Mouse (Mus musculus) midbrain, postnatal 0 days (tissue): ENCODE data around the gene Blm. TPM values are rescaled to one million over a fixed set of nuclear protein-coding genes. Genes with fewer than 3 reads are reported as not detected.

ENCODE experiments used
- ATAC-seq: fragments of 200-750 bp; cut with Nextera tagmentation; 2 replicates; pipeline ENCODE4 v1.8.0; 2017; ENCODE audit warnings: moderate number of reproducible peaks, mild to moderate bottlenecking, moderate TSS enrichment, moderate library complexity; ENCODE audit not compliant: low FRiP score
- DNase-seq: peaks from one replicate; pipeline ENCODE4 v3.0.0-alpha.2; 2015; ENCODE audit warnings: low spot score
- H3K27ac ChIP-seq: fragments of 300-500 bp; sonication (generic); 2 replicates; pipeline ENCODE4 v1.5.1; 2014; ENCODE audit warnings: low read depth, mild to moderate bottlenecking, low read length, mixed read lengths
- H3K27me3 ChIP-seq: fragments of 300-500 bp; sonication (generic); 2 replicates; pipeline ENCODE4 v1.6.1; 2014; ENCODE audit warnings: low read length, control low read depth, mixed read lengths; ENCODE audit not compliant: insufficient read depth
- H3K36me3 ChIP-seq: fragments of 300-500 bp; sonication (generic); 2 replicates; pipeline ENCODE4 v1.6.1; 2014; ENCODE audit warnings: low read length, control low read depth, mixed read lengths; ENCODE audit not compliant: insufficient read depth
- H3K4me1 ChIP-seq: fragments of 300-500 bp; sonication (generic); 2 replicates; pipeline ENCODE4 v1.6.1; 2014; ENCODE audit warnings: mild to moderate bottlenecking, control low read depth, antibody characterized with exemption, low read length, mixed read lengths; ENCODE audit not compliant: insufficient read depth
- H3K4me2 ChIP-seq: fragments of 300-500 bp; sonication (generic); 2 replicates; pipeline ENCODE4 v1.6.1; 2014; ENCODE audit warnings: low read depth, mild to moderate bottlenecking, low read length, mixed read lengths; ENCODE audit not compliant: poor library complexity, severe bottlenecking
- H3K4me3 ChIP-seq: fragments of 300-500 bp; sonication (generic); 2 replicates; pipeline ENCODE4 v1.5.1; 2014; ENCODE audit warnings: low read depth, mild to moderate bottlenecking, low read length, moderate library complexity
- H3K9ac ChIP-seq: fragments of 300-500 bp; sonication (generic); replicated peaks from 2 replicates; pipeline ENCODE4 v1.6.1; 2014; ENCODE audit warnings: mild to moderate bottlenecking, low read length, moderate library complexity, mixed read lengths; ENCODE audit not compliant: poor library complexity, severe bottlenecking
- H3K9me3 ChIP-seq: fragments of 300-500 bp; sonication (generic); 2 replicates; pipeline ENCODE4 v1.6.1; 2016; ENCODE audit warnings: low read length, control low read depth
- CTCF ChIP-seq: IDR thresholded peaks from 2 replicates; pipeline ENCODE4 v1.5.1; 2016; ENCODE audit warnings: antibody characterized with exemption, mild to moderate bottlenecking
- WGBS: fragments of 180-500 bp; shearing (Covaris S2); extraction: QIAGEN DNeasy Blood & Tissue Kit; methylation state at CpG from one replicate; pipeline ENCODE4 v1.1.7; 2014; 5-methylcytosine and 5-hydroxymethylcytosine counted together
- polyA plus RNA-seq: library from polyadenylated mRNA; unstranded; fragments of >200 nt; fragmentation: Nextera tagmentation; extraction: Ambion mirVana; gene quantifications from 2 replicates; pipeline ENCODE4 v1.2.1, GENCODE M21; 2015
- total RNA-seq: library from RNA; depleted of rRNA; stranded (reverse); fragments of >200 nt; gene quantifications from 2 replicates; pipeline ENCODE4 v1.2.3, GENCODE M21; 2014

Blm gene
- total and polyA plus RNA-seq, 2 experiments from 2014 or later, result 5.0 to 8.4 TPM

DNA sequence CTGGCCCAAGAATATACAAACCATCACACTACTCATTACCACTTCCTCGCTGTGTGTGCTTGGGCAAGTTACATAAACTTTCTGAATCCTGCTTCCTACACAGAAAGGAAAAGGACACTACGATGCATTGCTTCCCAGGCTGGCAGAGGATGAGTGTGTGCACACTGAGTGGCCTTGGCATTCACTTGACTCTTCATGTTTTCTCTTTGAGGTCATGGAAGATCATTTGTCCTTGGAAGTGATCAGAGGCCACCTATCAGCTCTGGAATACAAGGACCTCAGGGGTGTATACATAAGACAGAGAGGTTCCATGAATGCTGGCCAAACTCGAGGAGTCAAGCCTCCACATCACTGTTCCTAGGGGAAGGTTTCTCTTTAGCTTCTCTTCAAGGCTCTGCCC is 81.8 kb downstream of the Blm start:
- H3K9me3 ChIP-seq, result no peaks in the 10 kb centered on the region
- no peak overlapping the region for H3K27ac ChIP-seq
- peaks cover 4% of the 10 kb centered on the region for H3K36me3 ChIP-seq
- DNase-seq (no peak), ATAC-seq (no peak)
- no peak overlapping the region for H3K4me2 ChIP-seq
- H3K9ac ChIP-seq, result no peak overlapping the region
- no peak for TF ChIP-seq CTCF
- WGBS, result 86% methylated on average over 3 of the region's 3 CpGs
- H3K27me3 ChIP-seq, result no peaks in the 10 kb centered on the region
- no peak overlapping the region for H3K4me3 ChIP-seq
- H3K4me1 ChIP-seq, result no peaks in the 10 kb centered on the region

DNA sequence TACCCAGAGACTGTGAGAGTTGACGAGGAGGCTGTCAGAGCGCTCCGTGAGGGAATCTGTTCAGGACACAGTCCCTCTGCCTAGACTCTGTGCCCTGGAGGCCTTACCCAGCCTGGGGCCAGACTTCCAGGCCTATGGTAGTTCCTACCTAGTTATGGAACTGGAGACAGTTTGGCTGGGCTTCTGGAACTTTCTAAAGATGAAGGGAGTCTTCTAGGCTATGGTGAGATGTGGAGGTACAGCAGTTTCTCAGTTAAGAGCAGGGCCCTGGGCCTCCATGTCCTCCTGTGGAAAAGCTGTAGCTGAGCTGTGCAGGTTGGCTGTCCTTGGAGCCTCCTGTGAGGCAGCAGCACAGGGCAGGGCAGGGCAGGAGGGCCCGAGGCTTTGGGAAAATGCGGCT is 82.7 kb downstream of the Blm start:
- H3K4me3 ChIP-seq, result no peak overlapping the region
- H3K27me3 ChIP-seq, result no peaks in the 10 kb centered on the region
- no peaks in the 10 kb centered on the region for H3K9me3 ChIP-seq
- DNase-seq (no peak), ATAC-seq (no peak)
- WGBS, result 85% methylated on average over 5 of the region's 5 CpGs
- no peak overlapping the region for H3K27ac ChIP-seq
- no peak overlapping the region for H3K9ac ChIP-seq
- no peak overlapping the region for H3K4me2 ChIP-seq
- TF ChIP-seq CTCF, result no peak
- peaks cover 4% of the 10 kb centered on the region for H3K36me3 ChIP-seq
- no peaks in the 10 kb centered on the region for H3K4me1 ChIP-seq

DNA sequence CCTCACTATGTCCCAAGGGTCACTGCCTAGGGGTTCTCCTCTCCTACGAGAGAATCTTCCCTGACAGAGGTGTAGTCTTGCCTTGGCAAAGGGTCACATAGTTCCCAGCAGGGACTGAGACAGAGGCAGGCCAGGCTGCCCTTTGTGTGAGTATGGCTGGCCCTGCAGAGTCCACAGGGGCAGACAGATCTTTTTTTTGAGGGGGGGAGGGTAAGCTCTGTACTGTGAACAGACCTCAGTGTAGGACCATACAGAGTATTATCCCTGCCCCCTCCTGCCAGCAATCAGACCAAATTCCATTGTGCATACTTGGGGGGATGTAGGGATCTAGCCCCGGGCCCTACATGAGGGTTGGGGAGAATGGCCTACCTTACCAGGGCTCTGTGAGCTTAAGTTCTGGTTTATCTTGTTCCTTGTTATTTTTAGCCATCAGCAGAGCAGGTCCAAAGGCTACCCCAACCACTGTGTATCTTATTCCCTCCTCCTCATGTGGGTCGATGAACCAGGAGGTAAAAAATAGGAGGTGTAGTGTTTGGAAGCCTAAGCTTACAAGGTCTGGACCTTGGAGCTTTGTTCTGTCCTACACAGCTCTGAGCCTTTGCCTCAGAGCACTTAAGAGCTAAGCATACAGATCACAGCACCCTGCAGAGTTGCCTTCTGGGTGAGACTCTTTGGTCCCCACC is 83.2 kb downstream of the Blm start:
- 69% methylated on average over 3 of the region's 3 CpGs for WGBS

DNA sequence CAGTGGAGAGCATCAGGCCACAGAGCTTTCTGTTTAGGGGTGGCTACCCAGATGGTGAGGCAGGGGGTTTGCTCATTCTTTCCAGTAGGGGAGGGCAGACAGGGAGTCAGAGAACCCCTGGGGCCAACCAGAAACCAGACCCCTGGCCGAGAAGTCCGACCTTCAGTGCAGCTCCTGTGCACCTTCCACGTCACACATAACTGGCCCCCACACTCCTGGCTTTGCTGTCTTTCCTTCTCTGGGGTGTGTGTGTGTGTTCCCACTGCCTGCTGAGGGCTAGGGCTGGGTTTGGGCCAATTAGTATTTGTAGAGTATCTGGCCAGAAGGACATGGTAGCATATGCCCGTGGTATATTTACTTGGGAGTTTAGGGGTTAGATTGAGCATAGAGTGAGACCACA is 84.6 kb downstream of the Blm start:
- no peak for ATAC-seq
- DNase-seq, result no peak
- H3K36me3 ChIP-seq, result peaks cover 4% of the 10 kb centered on the region
- H3K27me3 ChIP-seq, result no peaks in the 10 kb centered on the region
- no peaks in the 10 kb centered on the region for H3K9me3 ChIP-seq
- H3K4me1 ChIP-seq, result no peaks in the 10 kb centered on the region
- no peak overlapping the region for H3K9ac ChIP-seq
- H3K4me3 ChIP-seq, result no peak overlapping the region
- 81% methylated on average over 4 of the region's 4 CpGs for WGBS
- H3K27ac ChIP-seq, result no peak overlapping the region
- TF ChIP-seq CTCF, result no peak
- no peak overlapping the region for H3K4me2 ChIP-seq

More for the DNA sequence above, 83.2 kb downstream of the Blm start:
- H3K4me1 ChIP-seq, result no peaks in the 10 kb centered on the region
- no peak overlapping the region for H3K9ac ChIP-seq
- DNase-seq (no peak), ATAC-seq (no peak)
- H3K9me3 ChIP-seq, result no peaks in the 10 kb centered on the region
- no peaks in the 10 kb centered on the region for H3K27me3 ChIP-seq
- H3K4me2 ChIP-seq, result no peak overlapping the region
- H3K4me3 ChIP-seq, result no peak overlapping the region
- TF ChIP-seq CTCF, result no peak
- H3K27ac ChIP-seq, result no peak overlapping the region
- H3K36me3 ChIP-seq, result peaks cover 4% of the 10 kb centered on the region

DNA sequence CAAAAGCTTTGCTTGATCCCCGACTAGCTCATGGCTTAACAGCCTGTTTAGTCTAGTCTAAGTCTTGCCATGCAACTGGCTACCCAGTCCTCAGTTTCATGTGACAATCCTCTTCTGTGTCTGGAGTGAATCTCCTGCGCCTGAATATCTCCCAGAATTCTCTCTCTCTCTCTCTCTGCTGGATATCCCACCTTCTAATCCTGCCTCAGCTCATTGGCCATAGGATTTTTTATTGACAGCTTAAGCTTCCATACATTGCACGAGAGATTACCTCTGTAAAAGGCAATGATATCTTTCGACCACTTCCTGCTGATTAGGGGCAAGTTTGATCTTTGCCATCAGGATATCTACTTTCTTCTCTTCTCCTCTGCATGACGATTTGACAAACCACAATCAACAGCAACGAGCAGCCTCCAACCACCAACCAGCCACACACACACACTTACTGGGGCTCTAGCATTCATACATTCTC is 85.3 kb downstream of the Blm start:
- no peak overlapping the region for H3K4me3 ChIP-seq
- H3K9me3 ChIP-seq, result no peaks in the 10 kb centered on the region
- H3K4me2 ChIP-seq, result no peak overlapping the region
- WGBS, result 75% methylated on average over 6 of the region's 6 CpGs
- DNase-seq (no peak), ATAC-seq (no peak)
- no peak overlapping the region for H3K27ac ChIP-seq
- no peak for TF ChIP-seq CTCF
- peaks cover 4% of the 10 kb centered on the region for H3K36me3 ChIP-seq
- no peaks in the 10 kb centered on the region for H3K27me3 ChIP-seq
- H3K9ac ChIP-seq, result no peak overlapping the region
- no peaks in the 10 kb centered on the region for H3K4me1 ChIP-seq

DNA sequence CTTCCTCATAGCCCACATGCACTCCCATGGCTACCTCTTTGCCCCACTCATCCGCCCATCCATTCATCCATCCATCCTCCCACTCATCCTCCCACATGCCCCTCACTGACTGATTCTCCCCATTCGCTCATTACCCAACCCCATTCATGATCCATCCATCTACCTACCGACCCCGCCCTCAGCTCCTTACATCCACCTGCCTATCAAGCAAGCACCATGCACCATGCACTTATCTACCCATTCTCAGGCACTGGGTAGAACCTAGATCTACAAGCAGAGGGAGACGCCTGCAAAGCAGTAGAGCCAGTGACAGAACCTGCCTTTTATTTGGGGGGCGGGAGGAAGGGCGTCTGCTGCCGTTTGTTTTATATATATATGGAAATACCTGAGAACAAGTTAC is 87.6 kb downstream of the Blm start:
- WGBS, result 96% methylated on average over 8 of the region's 8 CpGs
- DNase-seq, result no peak
- peaks cover 4% of the 10 kb centered on the region; the same call in 1 of the 2 replicates for H3K36me3 ChIP-seq

More for the DNA sequence above, 87.6 kb downstream of the Blm start:
- H3K9ac ChIP-seq, result no peak overlapping the region
- no peaks in the 10 kb centered on the region for H3K4me1 ChIP-seq
- TF ChIP-seq CTCF, result no peak
- no peak for ATAC-seq
- H3K27ac ChIP-seq, result no peak overlapping the region
- no peaks in the 10 kb centered on the region for H3K27me3 ChIP-seq
- H3K4me2 ChIP-seq, result no peak overlapping the region
- no peak overlapping the region for H3K4me3 ChIP-seq
- H3K9me3 ChIP-seq, result no peaks in the 10 kb centered on the region
